Mouse (Mus musculus) kidney, embryonic 14.5 days (tissue): ENCODE measurements around the gene Tagap. TPM values are rescaled to one million over a fixed set of nuclear protein-coding genes. Genes with fewer than 3 reads are reported as not detected.
A peak's percentile ranks its signal among the peaks of the same experiment; 100 is the strongest.
"Not testable (repeated sequence)": the region's sequence is repeated elsewhere in the genome, so short reads cannot be mapped to it uniquely, and the experiment has no call there.

Experiments used
- ATAC-seq: fragments of 200-750 bp; cut with Nextera tagmentation; 2 replicates; pipeline ENCODE4 v1.8.0; 2017; ENCODE audit warnings: moderate number of reproducible peaks, mild to moderate bottlenecking, moderate TSS enrichment, moderate library complexity; ENCODE audit not compliant: low FRiP score, low TSS enrichment
- H3K27ac ChIP-seq: fragments of 300-500 bp; sonication (generic); 2 replicates; pipeline ENCODE4 v1.5.1; 2014; ENCODE audit warnings: low read depth, mild to moderate bottlenecking, low read length, moderate library complexity, mixed read lengths
- H3K27me3 ChIP-seq: fragments of 300-500 bp; sonication (generic); 2 replicates; pipeline ENCODE4 v1.6.1; 2014; ENCODE audit warnings: mild to moderate bottlenecking, low read length; ENCODE audit not compliant: control insufficient read depth, insufficient read depth
- H3K36me3 ChIP-seq: fragments of 300-500 bp; sonication (generic); 2 replicates; pipeline ENCODE4 v1.6.1; 2014; ENCODE audit warnings: low read length, mixed read lengths; ENCODE audit not compliant: control insufficient read depth, insufficient read depth
- H3K4me1 ChIP-seq: fragments of 300-500 bp; sonication (generic); 2 replicates; pipeline ENCODE4 v1.6.1; 2014; ENCODE audit warnings: low read length, mixed read lengths; ENCODE audit not compliant: control insufficient read depth, insufficient read depth
- H3K4me2 ChIP-seq: fragments of 300-500 bp; sonication (generic); replicated peaks from 2 replicates; pipeline ENCODE4 v1.6.1; 2014; ENCODE audit warnings: low read depth, mild to moderate bottlenecking, low read length
- H3K4me3 ChIP-seq: fragments of 300-500 bp; sonication (generic); 2 replicates; pipeline ENCODE4 v1.5.1; 2014; ENCODE audit warnings: mild to moderate bottlenecking, low read length
- H3K9ac ChIP-seq: fragments of 300-500 bp; sonication (generic); 2 replicates; pipeline ENCODE4 v1.6.1; 2014; ENCODE audit warnings: low read depth, mild to moderate bottlenecking, low read length, moderate library complexity
- H3K9me3 ChIP-seq: fragments of 300-500 bp; sonication (generic); 2 replicates; pipeline ENCODE4 v1.6.1; 2016; ENCODE audit warnings: low read length; ENCODE audit not compliant: control insufficient read depth
- WGBS: fragments of 180-500 bp; shearing (Covaris S2); extraction: QIAGEN DNeasy Blood & Tissue Kit; methylation state at CpG from one replicate; pipeline ENCODE4 v1.1.7; 2014; 5-methylcytosine and 5-hydroxymethylcytosine counted together
- polyA plus RNA-seq: library from polyadenylated mRNA; unstranded; fragments of >200 nt; fragmentation: Nextera tagmentation; extraction: Ambion mirVana; gene quantifications from 2 replicates; pipeline ENCODE4 v1.2.1, GENCODE M21; 2014

Gene Tagap
- polyA plus RNA-seq, 1 experiment from 2014 or later = 0.93 TPM

- H3K9me3 ChIP-seq, H3K36me3 ChIP-seq, H3K4me1 ChIP-seq, H3K27me3 ChIP-seq: not testable (repeated sequence)
- Histone ChIP-seq H3K4me3 (peak within 1 kb of the TSS; percentile 50), H3K4me2 (peak within 1 kb of the TSS; percentile 46), H3K27ac (peak within 1 kb of the TSS; percentile 80), H3K9ac (peak within 1 kb of the TSS; percentile 68)
- WGBS = 3% methylated on average over 58 of the region's 58 CpGs
- peak; percentile 98 for ATAC-seq
Measured at GRCm38 (mm10) chr17:7945117-7946052, 19.6 kb downstream of the Tagap start, which contains the start of gene Rsph3a. Gene Rsph3a (plus strand): TSS chr17:7945614.

GRCm38 (mm10) chr17:7946053-7946627 is 20.3 kb downstream of the Tagap start:
- not testable (repeated sequence) for H3K4me1 ChIP-seq, H3K27ac ChIP-seq, H3K27me3 ChIP-seq, H3K9me3 ChIP-seq, H3K9ac ChIP-seq, ATAC-seq, H3K36me3 ChIP-seq
- peak overlapping the region; percentile 50 for H3K4me3 ChIP-seq
- WGBS = under 1% methylated on average over 18 of the region's 27 CpGs
- peak overlapping the region; percentile 17; the same call in 1 of the 2 replicates for H3K4me2 ChIP-seq

- H3K27me3 ChIP-seq, H3K4me3 ChIP-seq, H3K27ac ChIP-seq, ATAC-seq, H3K9ac ChIP-seq, H3K4me2 ChIP-seq, H3K36me3 ChIP-seq, H3K9me3 ChIP-seq, H3K4me1 ChIP-seq: not testable (repeated sequence)
- WGBS = no CpG with 5 or more reads among the region's 4 CpGs
Measured at GRCm38 (mm10) chr17:7951333-7951732, 25.5 kb downstream of the Tagap start.

GRCm38 (mm10) chr17:7957242-7957641 is 31.4 kb downstream of the Tagap start:
- H3K4me1 ChIP-seq, ATAC-seq, H3K27me3 ChIP-seq: not testable (repeated sequence)

GRCm38 (mm10) chr17:7963333-7963732 is 37.5 kb downstream of the Tagap start:
- 82% methylated on average over 4 of the region's 4 CpGs for WGBS
- H3K9ac ChIP-seq, H3K9me3 ChIP-seq, H3K36me3 ChIP-seq, H3K27me3 ChIP-seq, H3K4me3 ChIP-seq, H3K27ac ChIP-seq, H3K4me1 ChIP-seq, ATAC-seq, H3K4me2 ChIP-seq: not testable (repeated sequence)

More at GRCm38 (mm10) chr17:7957242-7957641, 31.4 kb downstream of the Tagap start:
- H3K4me3 ChIP-seq, H3K4me2 ChIP-seq, H3K9ac ChIP-seq, H3K36me3 ChIP-seq, H3K9me3 ChIP-seq, H3K27ac ChIP-seq: not testable (repeated sequence)
- WGBS = 94% methylated on average over 8 of the region's 9 CpGs

GRCm38 (mm10) chr17:7964398-7964797 is 38.6 kb downstream of the Tagap start:
- H3K4me2 ChIP-seq, ATAC-seq, H3K4me1 ChIP-seq, H3K4me3 ChIP-seq, H3K36me3 ChIP-seq, H3K27ac ChIP-seq, H3K27me3 ChIP-seq, H3K9ac ChIP-seq, H3K9me3 ChIP-seq: not testable (repeated sequence)
- 92% methylated on average over 2 of the region's 2 CpGs for WGBS

GRCm38 (mm10) chr17:7968490-7968889 is 42.7 kb downstream of the Tagap start:
- not testable (repeated sequence) for H3K9me3 ChIP-seq, H3K9ac ChIP-seq, H3K36me3 ChIP-seq, H3K27me3 ChIP-seq, H3K4me2 ChIP-seq, ATAC-seq, H3K27ac ChIP-seq, H3K4me3 ChIP-seq, H3K4me1 ChIP-seq
- WGBS = 83% methylated on average over 2 of the region's 5 CpGs

- not testable (repeated sequence) for H3K27me3 ChIP-seq, H3K36me3 ChIP-seq, H3K9me3 ChIP-seq, ATAC-seq, H3K4me2 ChIP-seq, H3K9ac ChIP-seq, H3K27ac ChIP-seq, H3K4me1 ChIP-seq, H3K4me3 ChIP-seq
- 14% methylated on average over 1 of the region's 6 CpGs for WGBS
Measured at GRCm38 (mm10) chr17:7969782-7970181, 44.0 kb downstream of the Tagap start.

GRCm38 (mm10) chr17:7983484-7983883 is 57.7 kb downstream of the Tagap start:
- H3K9ac ChIP-seq, H3K9me3 ChIP-seq, ATAC-seq, H3K4me1 ChIP-seq, H3K4me2 ChIP-seq, H3K4me3 ChIP-seq, H3K27ac ChIP-seq, H3K36me3 ChIP-seq, H3K27me3 ChIP-seq: not testable (repeated sequence)
- WGBS = 81% methylated on average over 1 of the region's 2 CpGs
